Mouse (Mus musculus) midbrain, embryonic 16.5 days (tissue): Measurements from ENCODE around the gene Fcrla. TPM values are rescaled to one million over a fixed set of nuclear protein-coding genes. Genes with fewer than 3 reads are reported as not detected.
"Not testable (repeated sequence)": the region's sequence is repeated elsewhere in the genome, so short reads cannot be mapped to it uniquely, and the experiment has no call there.

Experiments
- ATAC-seq: fragments of 200-750 bp; cut with Nextera tagmentation; 2 replicates; pipeline ENCODE4 v1.8.0; 2017; ENCODE audit warnings: moderate TSS enrichment
- H3K27ac ChIP-seq: fragments of 300-500 bp; sonication (generic); 2 replicates; pipeline ENCODE4 v1.5.1; 2014; ENCODE audit warnings: mild to moderate bottlenecking, low read length, mixed read lengths
- H3K27me3 ChIP-seq: fragments of 300-500 bp; sonication (generic); 2 replicates; pipeline ENCODE4 v1.6.1; 2014; ENCODE audit warnings: low read depth, low read length, mixed read lengths; ENCODE audit not compliant: control insufficient read depth, insufficient read depth
- H3K36me3 ChIP-seq: fragments of 300-500 bp; sonication (generic); 2 replicates; pipeline ENCODE4 v1.6.1; 2014; ENCODE audit warnings: mild to moderate bottlenecking, low read length, moderate library complexity, mixed read lengths; ENCODE audit not compliant: control insufficient read depth, insufficient read depth
- H3K4me1 ChIP-seq: fragments of 300-500 bp; sonication (generic); 2 replicates; pipeline ENCODE4 v1.6.1; 2014; ENCODE audit warnings: mild to moderate bottlenecking, low read length, mixed read lengths; ENCODE audit not compliant: control insufficient read depth, insufficient read depth
- H3K4me2 ChIP-seq: fragments of 300-500 bp; sonication (generic); 2 replicates; pipeline ENCODE4 v1.6.1; 2014; ENCODE audit warnings: mild to moderate bottlenecking, low read length, mixed read lengths
- H3K4me3 ChIP-seq: fragments of 300-500 bp; sonication (generic); 2 replicates; pipeline ENCODE4 v1.5.1; 2014; ENCODE audit warnings: low read depth, mild to moderate bottlenecking, low read length, moderate library complexity, mixed read lengths
- H3K9ac ChIP-seq: fragments of 300-500 bp; sonication (generic); 2 replicates; pipeline ENCODE4 v1.6.1; 2014; ENCODE audit warnings: low read depth, low read length, mixed read lengths
- H3K9me3 ChIP-seq: fragments of 300-500 bp; sonication (generic); replicated peaks from 2 replicates; pipeline ENCODE4 v1.6.1; 2014; ENCODE audit warnings: mild to moderate bottlenecking, low read length, mixed read lengths; ENCODE audit not compliant: control insufficient read depth, poor library complexity, severe bottlenecking
- WGBS: fragments of 180-500 bp; shearing (Covaris S2); extraction: QIAGEN DNeasy Blood & Tissue Kit; methylation state at CpG from one replicate; pipeline ENCODE4 v1.1.7; 2014; 5-methylcytosine and 5-hydroxymethylcytosine counted together
- polyA plus RNA-seq: library from polyadenylated mRNA; unstranded; fragments of >200 nt; fragmentation: Nextera tagmentation; extraction: Ambion mirVana; gene quantifications from 2 replicates; pipeline ENCODE4 v1.2.1, GENCODE M21; 2015

The Fcrla gene
- not detected in 2 replicates for polyA plus RNA-seq

DNA sequence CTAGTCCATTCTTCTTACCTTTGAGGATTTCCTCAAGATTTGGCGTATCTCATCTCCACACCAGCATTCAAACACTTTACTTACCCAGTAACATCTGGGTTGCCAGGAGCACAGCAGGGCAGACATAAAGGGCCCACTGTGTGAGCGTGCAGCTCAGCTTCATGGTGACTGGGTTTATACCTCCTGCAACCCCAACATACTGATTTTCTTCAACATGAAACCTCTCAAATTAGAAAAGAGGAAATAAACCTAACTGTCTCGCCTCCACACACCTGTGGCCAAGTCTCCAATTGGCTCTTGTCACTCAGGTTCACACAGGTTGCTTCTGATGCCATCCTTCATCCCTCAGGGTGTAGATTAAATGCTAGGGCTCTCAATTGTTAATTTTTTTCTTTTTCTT, at the start of gene Fcrla:
Gene Fcrla, minus strand, starts transcription at position 206 of the 400 bp plus-strand sequence.
- Histone ChIP-seq H3K4me2 (no peak within 1 kb of the TSS), H3K27ac (no peak within 1 kb of the TSS), H3K27me3 (no peaks in the 10 kb centered on the region), H3K9ac (no peak within 1 kb of the TSS), H3K9me3 (no peaks in the 10 kb centered on the region), H3K4me1 (no peaks in the 10 kb centered on the region), H3K4me3 (no peak within 1 kb of the TSS), H3K36me3 (no peaks in the 10 kb centered on the region)
- no peak for ATAC-seq
- WGBS = 73% methylated on average over 3 of the region's 3 CpGs

DNA sequence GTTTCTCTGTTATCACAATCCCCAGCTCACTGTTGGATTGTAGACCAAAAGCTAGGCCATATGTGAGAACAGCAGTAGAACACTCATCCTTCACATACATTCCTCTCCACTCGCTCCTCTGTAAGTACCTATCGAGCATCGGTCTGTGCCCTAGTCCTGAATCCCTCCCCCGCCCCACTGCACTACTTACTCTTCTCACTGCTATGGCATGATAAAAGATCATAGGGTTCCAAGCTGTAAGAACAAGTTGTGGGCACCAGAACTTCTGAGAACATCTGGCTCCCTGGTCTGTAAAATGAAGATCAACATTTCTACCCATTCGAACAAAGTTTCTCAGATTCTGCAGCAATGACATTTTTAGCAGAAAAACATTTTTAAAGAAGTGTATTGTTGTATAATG, 49.1 kb upstream of the Fcrla start, which contains the start of gene Fcgr2b:
Gene Fcgr2b, minus strand, starts transcription at position 101 of the 400 bp plus-strand sequence.
- Histone ChIP-seq H3K4me1 (no peaks in the 10 kb centered on the region), H3K9ac (no peak within 1 kb of the TSS), H3K4me3 (no peak within 1 kb of the TSS), H3K36me3 (no peaks in the 10 kb centered on the region), H3K4me2 (no peak within 1 kb of the TSS), H3K27me3 (no peaks in the 10 kb centered on the region), H3K9me3 (no peaks in the 10 kb centered on the region), H3K27ac (no peak within 1 kb of the TSS)
- WGBS = 87% methylated on average over 5 of the region's 5 CpGs
- ATAC-seq = no peak

DNA sequence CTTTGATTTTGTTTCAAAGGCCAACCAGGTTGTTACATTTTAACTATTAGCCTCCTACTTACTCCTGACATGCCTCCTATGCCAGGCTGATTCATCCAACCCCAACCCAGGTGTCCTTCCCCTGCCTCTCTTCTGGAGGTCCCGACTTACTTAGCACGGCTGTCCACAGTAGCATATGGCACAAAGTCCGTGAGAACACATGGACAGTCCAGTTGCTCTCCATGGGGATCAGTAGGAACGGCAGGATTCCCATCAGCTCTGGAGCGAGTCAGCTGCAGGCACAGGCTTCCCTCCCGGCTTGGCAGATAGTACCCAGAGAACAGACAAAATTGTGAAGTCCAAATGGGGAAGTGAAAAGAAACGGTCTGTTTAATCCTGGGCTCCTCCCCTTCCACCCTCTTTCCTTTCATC, 48.4 kb upstream of the Fcrla start:
- Histone ChIP-seq H3K9ac (no peak overlapping the region), H3K36me3 (no peaks in the 10 kb centered on the region), H3K4me1 (no peaks in the 10 kb centered on the region), H3K4me2 (no peak overlapping the region), H3K9me3 (no peaks in the 10 kb centered on the region), H3K27me3 (no peaks in the 10 kb centered on the region), H3K27ac (no peak overlapping the region), H3K4me3 (no peak overlapping the region)
- 67% methylated on average over 7 of the region's 7 CpGs for WGBS
- ATAC-seq = no peak

DNA sequence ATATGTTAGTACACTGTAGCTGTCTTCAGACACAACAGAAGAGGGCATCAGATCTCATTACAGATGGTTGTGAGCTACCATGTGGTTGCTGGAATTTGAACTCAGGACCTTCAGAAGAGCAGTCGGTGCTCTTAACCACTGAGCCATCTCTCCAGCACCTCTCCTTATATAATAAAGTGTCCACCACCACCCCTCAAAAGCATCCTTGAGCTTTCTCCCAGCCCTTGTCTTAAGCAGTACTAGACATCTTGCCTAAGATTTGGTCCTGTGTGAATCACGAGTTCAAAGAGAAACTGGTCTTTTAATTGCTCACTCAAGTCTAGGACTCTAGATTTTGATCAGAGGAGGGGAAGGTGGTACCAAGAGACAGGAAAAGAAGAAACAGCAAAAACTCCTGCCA, 48.0 kb upstream of the Fcrla start:
- not testable (repeated sequence) for H3K9ac ChIP-seq, H3K4me1 ChIP-seq, H3K4me3 ChIP-seq, H3K27me3 ChIP-seq, ATAC-seq, H3K27ac ChIP-seq, H3K4me2 ChIP-seq, H3K9me3 ChIP-seq, H3K36me3 ChIP-seq
- 76% methylated on average over 2 of the region's 2 CpGs for WGBS

DNA sequence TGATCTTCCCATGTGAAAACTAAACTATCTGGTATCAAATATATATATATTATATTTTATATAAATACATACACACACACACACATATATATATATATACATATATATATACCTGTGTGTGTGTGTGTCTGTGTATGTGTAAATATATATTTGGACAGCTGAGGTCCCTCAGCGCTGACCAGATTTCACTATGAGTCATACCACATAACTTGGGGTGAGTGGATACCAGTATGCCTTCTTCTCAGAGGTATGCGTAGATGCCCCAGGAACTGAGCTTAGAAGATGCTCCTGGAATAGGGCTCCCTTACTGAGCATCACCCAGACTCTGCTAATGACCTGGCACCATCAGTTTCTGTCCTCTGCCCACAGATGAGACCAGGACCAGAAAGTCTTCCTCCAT, 47.4 kb upstream of the Fcrla start:
- H3K4me1 ChIP-seq = no peaks in the 10 kb centered on the region
- no peak overlapping the region for H3K4me3 ChIP-seq
- no peaks in the 10 kb centered on the region for H3K36me3 ChIP-seq
- no peaks in the 10 kb centered on the region for H3K27me3 ChIP-seq
- H3K4me2 ChIP-seq = no peak overlapping the region
- no peak for ATAC-seq
- WGBS = 96% methylated on average over 2 of the region's 2 CpGs
- H3K9ac ChIP-seq = no peak overlapping the region
- H3K9me3 ChIP-seq = no peaks in the 10 kb centered on the region
- no peak overlapping the region for H3K27ac ChIP-seq

DNA sequence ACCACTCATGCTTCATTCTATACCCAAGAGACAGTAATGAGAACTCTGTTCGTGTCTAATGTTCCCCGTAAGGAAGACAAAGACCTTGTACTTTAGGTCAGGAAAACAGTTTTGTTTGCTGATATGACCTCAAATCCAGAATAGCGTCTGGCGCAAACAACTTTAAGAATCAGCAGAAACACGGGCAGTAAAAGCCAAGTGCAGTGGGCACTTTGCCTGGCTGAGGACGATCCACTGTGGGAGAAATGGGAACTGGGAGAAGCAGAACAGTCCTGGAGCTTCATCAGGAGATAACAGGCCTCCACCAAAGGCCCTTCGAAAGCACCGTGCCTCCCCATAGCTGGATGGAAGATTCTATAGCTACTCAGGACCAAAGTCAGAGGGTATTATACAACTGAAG, 46.8 kb upstream of the Fcrla start:
- 91% methylated on average over 8 of the region's 8 CpGs for WGBS
- Histone ChIP-seq H3K4me2 (no peak overlapping the region), H3K36me3 (no peaks in the 10 kb centered on the region), H3K9ac (no peak overlapping the region), H3K27me3 (no peaks in the 10 kb centered on the region), H3K27ac (no peak overlapping the region), H3K9me3 (no peaks in the 10 kb centered on the region), H3K4me3 (no peak overlapping the region), H3K4me1 (no peaks in the 10 kb centered on the region)
- no peak for ATAC-seq

DNA sequence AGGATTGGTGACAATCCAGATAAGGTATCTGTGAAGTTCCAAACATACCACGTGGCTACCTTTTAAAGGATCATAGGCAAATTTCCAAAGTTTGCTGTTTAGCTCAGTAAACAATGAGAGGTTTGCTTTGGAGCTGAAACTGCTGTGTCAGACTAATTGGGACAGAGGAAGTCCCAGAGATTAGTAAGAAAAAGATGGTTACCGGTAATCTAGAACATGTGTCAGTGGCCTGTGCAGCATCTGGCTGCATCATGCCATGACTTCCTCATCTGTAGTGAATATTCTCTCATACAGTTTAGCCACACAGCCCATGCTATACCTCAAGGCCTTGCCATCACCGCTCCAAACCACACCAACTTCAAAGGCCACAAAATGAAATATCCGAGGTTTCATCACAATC, 45.6 kb upstream of the Fcrla start:
- no peaks in the 10 kb centered on the region for H3K27me3 ChIP-seq
- no peaks in the 10 kb centered on the region for H3K9me3 ChIP-seq
- 84% methylated on average over 4 of the region's 4 CpGs for WGBS
- H3K4me3 ChIP-seq = no peak overlapping the region
- H3K36me3 ChIP-seq = no peaks in the 10 kb centered on the region
- H3K4me2 ChIP-seq = no peak overlapping the region
- H3K27ac ChIP-seq = no peak overlapping the region
- ATAC-seq = no peak
- no peaks in the 10 kb centered on the region for H3K4me1 ChIP-seq
- H3K9ac ChIP-seq = no peak overlapping the region

DNA sequence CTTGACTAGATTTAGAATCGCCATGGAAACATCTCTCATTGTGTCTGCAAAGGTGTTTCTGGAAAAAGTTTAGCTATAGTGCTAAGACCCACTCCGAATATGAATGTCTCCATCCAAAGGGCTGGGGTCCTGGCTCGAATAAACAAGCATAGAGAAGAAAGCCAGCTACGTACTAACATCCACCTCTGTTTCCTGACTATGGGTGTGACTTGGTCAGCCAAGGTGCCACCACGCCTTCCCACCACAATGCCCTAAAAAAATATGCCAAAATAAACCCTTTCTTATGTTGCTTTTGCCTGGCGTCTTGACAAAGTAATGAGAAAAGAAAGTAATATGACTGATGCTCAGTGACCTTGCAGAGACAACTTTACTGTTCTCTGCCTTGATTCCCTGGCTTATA, 45.1 kb upstream of the Fcrla start:
- no peaks in the 10 kb centered on the region for H3K9me3 ChIP-seq
- no peak overlapping the region for H3K9ac ChIP-seq
- no peaks in the 10 kb centered on the region for H3K36me3 ChIP-seq
- WGBS = 83% methylated on average over 6 of the region's 6 CpGs
- no peak overlapping the region for H3K4me2 ChIP-seq
- no peak overlapping the region for H3K4me3 ChIP-seq
- no peak overlapping the region for H3K27ac ChIP-seq
- no peak for ATAC-seq
- H3K27me3 ChIP-seq = no peaks in the 10 kb centered on the region
- no peaks in the 10 kb centered on the region for H3K4me1 ChIP-seq

DNA sequence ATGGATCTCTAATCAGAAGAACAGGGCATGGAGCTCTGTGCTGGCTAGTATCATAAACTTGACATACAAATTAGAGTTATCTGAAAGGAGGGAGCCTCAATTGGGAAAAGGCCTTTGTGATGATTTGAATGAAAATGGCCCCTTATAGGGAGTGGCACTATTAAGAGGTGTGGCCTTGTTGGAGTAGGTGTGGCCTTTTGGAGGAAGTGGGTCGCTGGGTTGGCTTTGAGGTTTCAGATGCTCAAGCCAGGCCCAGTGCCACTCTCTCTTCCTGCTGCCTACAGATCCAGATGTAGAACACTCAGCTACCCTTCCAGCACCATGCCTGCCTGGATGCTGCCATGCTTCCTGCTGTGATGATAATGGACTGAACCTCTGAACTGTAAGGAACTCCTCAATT, 41.2 kb upstream of the Fcrla start:
- Histone ChIP-seq H3K36me3 (no peaks in the 10 kb centered on the region), H3K4me1 (no peaks in the 10 kb centered on the region), H3K9me3 (no peaks in the 10 kb centered on the region), H3K4me2 (no peak overlapping the region), H3K27ac (no peak overlapping the region), H3K9ac (no peak overlapping the region), H3K4me3 (no peak overlapping the region), H3K27me3 (no peaks in the 10 kb centered on the region)
- WGBS = 80% methylated on average over 1 of the region's 1 CpGs
- no peak for ATAC-seq

DNA sequence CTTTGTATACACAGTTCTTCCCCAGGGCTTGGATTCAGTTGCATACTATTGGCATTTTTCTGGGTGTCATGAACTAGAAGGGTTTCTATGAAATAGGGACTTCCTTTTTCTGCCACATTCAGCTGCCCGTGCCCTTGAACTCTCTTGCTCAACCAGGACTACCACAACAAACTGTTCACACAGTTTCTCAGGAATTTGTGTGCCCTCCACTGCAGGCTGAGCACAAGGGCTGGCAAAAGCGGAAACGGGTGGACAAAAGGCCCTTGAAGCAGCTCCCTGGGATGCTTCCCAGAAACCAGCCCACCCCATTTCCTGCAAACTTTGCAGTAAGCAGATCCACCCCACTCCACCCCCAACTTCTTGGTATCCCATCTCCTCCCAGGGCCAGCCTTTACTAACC, 40.2 kb upstream of the Fcrla start:
- 77% methylated on average over 3 of the region's 3 CpGs for WGBS
- Histone ChIP-seq H3K27ac (no peak overlapping the region), H3K4me1 (no peaks in the 10 kb centered on the region)

More for the DNA sequence above, 40.2 kb upstream of the Fcrla start:
- Histone ChIP-seq H3K27me3 (no peaks in the 10 kb centered on the region), H3K9me3 (no peaks in the 10 kb centered on the region), H3K4me2 (no peak overlapping the region), H3K4me3 (no peak overlapping the region), H3K9ac (no peak overlapping the region), H3K36me3 (no peaks in the 10 kb centered on the region)
- no peak for ATAC-seq
